Mouse (Mus musculus) lung, postnatal 0 days (tissue): Measurements from ENCODE around the gene Pygm.

Experiments used
- CTCF ChIP-seq: IDR thresholded peaks from 2 replicates; pipeline ENCODE4 v1.5.1; 2016; ENCODE audit warnings: antibody characterized with exemption, mild to moderate bottlenecking
- EP300 ChIP-seq: IDR thresholded peaks from 2 replicates; pipeline ENCODE4 v1.6.1; 2016; ENCODE audit warnings: antibody characterized with exemption, mild to moderate bottlenecking, control low read depth

DNA sequence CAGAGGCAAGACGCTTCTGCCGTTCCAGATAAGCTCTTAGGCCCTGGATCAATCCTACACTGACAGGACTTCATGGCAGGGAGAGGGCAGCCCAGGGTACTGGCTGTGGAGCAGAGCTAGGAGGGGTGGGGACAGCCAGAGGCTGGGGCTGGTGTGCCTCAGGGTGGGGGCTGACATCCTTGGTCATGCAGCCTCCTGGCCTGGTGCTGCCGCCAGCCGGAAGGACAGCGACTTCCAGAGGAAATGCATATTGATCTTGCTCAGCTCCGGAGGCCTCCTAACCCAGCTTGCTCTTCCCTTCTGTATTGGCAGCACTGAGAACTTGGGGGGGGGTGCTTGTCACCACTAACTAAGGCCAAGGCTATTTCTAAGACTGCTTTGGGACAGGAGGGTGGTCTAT lies 31.3 kb downstream of the Pygm start:
- TF ChIP-seq EP300 (no peak), CTCF (peak; percentile 28)
